Mouse (Mus musculus): ENCODE results near the gene Camkk2. TPM values are rescaled to one million over a fixed set of nuclear protein-coding genes. Genes with fewer than 3 reads are reported as not detected.

The Camkk2 gene
- polyA plus RNA-seq, 1 experiment from 2014 or later = 25.6 TPM

GRCm38 (mm10) chr5:122811364-122812079 lies 32.3 kb upstream of the Camkk2 start:
- no peaks in the 10 kb centered on the region for H3K9me3 ChIP-seq (ENCODE audit: control insufficient read depth, low read length)
- H3K9ac ChIP-seq (ENCODE audit: low read length) = no peak overlapping the region
- H3K4me1 ChIP-seq (ENCODE audit: control insufficient read depth, insufficient read depth, low read length) = no peaks in the 10 kb centered on the region
- DNase-seq (ENCODE audit: low spot score) (peak; percentile 81), ATAC-seq (ENCODE audit: insufficient number of reproducible peaks, low FRiP score, low TSS enrichment, low read depth) (no peak)
- no peak overlapping the region for H3K27ac ChIP-seq (replicated peaks; ENCODE audit: low read depth, low read length)
- no peak overlapping the region for H3K4me3 ChIP-seq (ENCODE audit: low read depth, low read length)
- 90% methylated on average over 9 of the region's 9 CpGs for WGBS
- no peaks in the 10 kb centered on the region for H3K27me3 ChIP-seq (ENCODE audit: control insufficient read depth, insufficient read depth, low read length)
- H3K36me3 ChIP-seq (ENCODE audit: control insufficient read depth, insufficient read depth, low read length) = peaks cover 44% of the 10 kb centered on the region
- no peak overlapping the region for H3K4me2 ChIP-seq (ENCODE audit: low read depth, severe bottlenecking)

- H3K27ac ChIP-seq (replicated peaks; ENCODE audit: low read depth, low read length) = no peak overlapping the region
- no peak for ATAC-seq (ENCODE audit: insufficient number of reproducible peaks, low FRiP score, low TSS enrichment, low read depth)
These were observed 26.3 kb upstream of the Camkk2 start for GRCm38 (mm10) chr5:122805503-122805902.

GRCm38 (mm10) chr5:122802706-122803105 lies 23.5 kb upstream of the Camkk2 start:
- Histone ChIP-seq H3K9ac (ENCODE audit: low read length) (no peak overlapping the region), H3K27ac (replicated peaks; ENCODE audit: low read depth, low read length) (no peak overlapping the region), H3K4me2 (ENCODE audit: low read depth, severe bottlenecking) (no peak overlapping the region), H3K4me3 (ENCODE audit: low read depth, low read length) (no peak overlapping the region), H3K36me3 (ENCODE audit: control insufficient read depth, insufficient read depth, low read length) (peaks cover 59% of the 10 kb centered on the region), H3K9me3 (ENCODE audit: control insufficient read depth, low read length) (no peaks in the 10 kb centered on the region), H3K4me1 (ENCODE audit: control insufficient read depth, insufficient read depth, low read length) (no peaks in the 10 kb centered on the region), H3K27me3 (ENCODE audit: control insufficient read depth, insufficient read depth, low read length) (no peaks in the 10 kb centered on the region)
- ATAC-seq (ENCODE audit: insufficient number of reproducible peaks, low FRiP score, low TSS enrichment, low read depth) (no peak), DNase-seq (ENCODE audit: low spot score) (no peak)
- 59% methylated on average over 9 of the region's 9 CpGs for WGBS

More at GRCm38 (mm10) chr5:122805503-122805902, 26.3 kb upstream of the Camkk2 start:
- no peak overlapping the region for H3K4me3 ChIP-seq (ENCODE audit: low read depth, low read length)
- H3K4me1 ChIP-seq (ENCODE audit: control insufficient read depth, insufficient read depth, low read length) = no peaks in the 10 kb centered on the region
- H3K4me2 ChIP-seq (ENCODE audit: low read depth, severe bottlenecking) = no peak overlapping the region
- H3K9me3 ChIP-seq (ENCODE audit: control insufficient read depth, low read length) = no peaks in the 10 kb centered on the region
- H3K27me3 ChIP-seq (ENCODE audit: control insufficient read depth, insufficient read depth, low read length) = no peaks in the 10 kb centered on the region
- H3K9ac ChIP-seq (ENCODE audit: low read length) = no peak overlapping the region
- 71% methylated on average over 3 of the region's 3 CpGs for WGBS
- H3K36me3 ChIP-seq (ENCODE audit: control insufficient read depth, insufficient read depth, low read length) = peaks cover 43% of the 10 kb centered on the region
- DNase-seq (ENCODE audit: low spot score) = no peak

GRCm38 (mm10) chr5:122801684-122802083 lies 22.5 kb upstream of the Camkk2 start:
- Histone ChIP-seq H3K9ac (ENCODE audit: low read length) (no peak overlapping the region), H3K4me2 (ENCODE audit: low read depth, severe bottlenecking) (no peak overlapping the region), H3K4me1 (ENCODE audit: control insufficient read depth, insufficient read depth, low read length) (no peaks in the 10 kb centered on the region), H3K27me3 (ENCODE audit: control insufficient read depth, insufficient read depth, low read length) (no peaks in the 10 kb centered on the region), H3K27ac (replicated peaks; ENCODE audit: low read depth, low read length) (no peak overlapping the region), H3K36me3 (ENCODE audit: control insufficient read depth, insufficient read depth, low read length) (peaks cover 57% of the 10 kb centered on the region), H3K4me3 (ENCODE audit: low read depth, low read length) (no peak overlapping the region), H3K9me3 (ENCODE audit: control insufficient read depth, low read length) (no peaks in the 10 kb centered on the region)
- 98% methylated on average over 8 of the region's 8 CpGs for WGBS
- DNase-seq (ENCODE audit: low spot score) (no peak), ATAC-seq (ENCODE audit: insufficient number of reproducible peaks, low FRiP score, low TSS enrichment, low read depth) (no peak)

- no peak overlapping the region for H3K4me3 ChIP-seq (ENCODE audit: low read depth, low read length)
- no peaks in the 10 kb centered on the region for H3K9me3 ChIP-seq (ENCODE audit: control insufficient read depth, low read length)
- no peaks in the 10 kb centered on the region for H3K4me1 ChIP-seq (ENCODE audit: control insufficient read depth, insufficient read depth, low read length)
- H3K9ac ChIP-seq (ENCODE audit: low read length) = no peak overlapping the region
- no peak overlapping the region for H3K4me2 ChIP-seq (ENCODE audit: low read depth, severe bottlenecking)
- H3K27me3 ChIP-seq (ENCODE audit: control insufficient read depth, insufficient read depth, low read length) = no peaks in the 10 kb centered on the region
- no peak for ATAC-seq (ENCODE audit: insufficient number of reproducible peaks, low FRiP score, low TSS enrichment, low read depth)
- no peak overlapping the region for H3K27ac ChIP-seq (replicated peaks; ENCODE audit: low read depth, low read length)
- DNase-seq (ENCODE audit: low spot score) = no peak
- peaks cover 55% of the 10 kb centered on the region for H3K36me3 ChIP-seq (ENCODE audit: control insufficient read depth, insufficient read depth, low read length)
- WGBS = 91% methylated on average over 13 of the region's 13 CpGs
These were observed 21.3 kb upstream of the Camkk2 start for GRCm38 (mm10) chr5:122800345-122801010.

- WGBS = 92% methylated on average over 17 of the region's 17 CpGs
- H3K27ac ChIP-seq (replicated peaks; ENCODE audit: low read depth, low read length) = no peak overlapping the region
- no peak for ATAC-seq (ENCODE audit: insufficient number of reproducible peaks, low FRiP score, low TSS enrichment, low read depth)
These were observed 20.5 kb upstream of the Camkk2 start for GRCm38 (mm10) chr5:122799379-122800344.

GRCm38 (mm10) chr5:122798557-122799378 lies 19.6 kb upstream of the Camkk2 start:
- no peaks in the 10 kb centered on the region for H3K4me1 ChIP-seq (ENCODE audit: control insufficient read depth, insufficient read depth, low read length)
- DNase-seq (ENCODE audit: low spot score) (no peak), ATAC-seq (ENCODE audit: insufficient number of reproducible peaks, low FRiP score, low TSS enrichment, low read depth) (no peak)
- H3K27me3 ChIP-seq (ENCODE audit: control insufficient read depth, insufficient read depth, low read length) = no peaks in the 10 kb centered on the region
- no peaks in the 10 kb centered on the region for H3K9me3 ChIP-seq (ENCODE audit: control insufficient read depth, low read length)
- H3K27ac ChIP-seq (replicated peaks; ENCODE audit: low read depth, low read length) = no peak overlapping the region
- no peak overlapping the region for H3K9ac ChIP-seq (ENCODE audit: low read length)
- H3K4me3 ChIP-seq (ENCODE audit: low read depth, low read length) = no peak overlapping the region
- no peak overlapping the region; the same call in 1 of the 2 replicates for H3K4me2 ChIP-seq (ENCODE audit: low read depth, severe bottlenecking)
- peaks cover 51% of the 10 kb centered on the region for H3K36me3 ChIP-seq (ENCODE audit: control insufficient read depth, insufficient read depth, low read length)
- WGBS = 88% methylated on average over 17 of the region's 17 CpGs

More at GRCm38 (mm10) chr5:122799379-122800344, 20.5 kb upstream of the Camkk2 start:
- no peak overlapping the region for H3K9ac ChIP-seq (ENCODE audit: low read length)
- H3K36me3 ChIP-seq (ENCODE audit: control insufficient read depth, insufficient read depth, low read length) = peaks cover 50% of the 10 kb centered on the region
- H3K4me2 ChIP-seq (ENCODE audit: low read depth, severe bottlenecking) = no peak overlapping the region; the same call in 1 of the 2 replicates
- H3K4me1 ChIP-seq (ENCODE audit: control insufficient read depth, insufficient read depth, low read length) = no peaks in the 10 kb centered on the region
- H3K9me3 ChIP-seq (ENCODE audit: control insufficient read depth, low read length) = no peaks in the 10 kb centered on the region
- H3K27me3 ChIP-seq (ENCODE audit: control insufficient read depth, insufficient read depth, low read length) = no peaks in the 10 kb centered on the region
- no peak overlapping the region for H3K4me3 ChIP-seq (ENCODE audit: low read depth, low read length)
- no peak for DNase-seq (ENCODE audit: low spot score)

All from limb, embryonic 11.5 days (tissue).